Mouse (Mus musculus): ENCODE measurements around the gene Tbl1x. TPM values are rescaled to one million over a fixed set of nuclear protein-coding genes. Genes with fewer than 3 reads are reported as not detected.

Gene Tbl1x
- polyA plus RNA-seq (2021; fragmentation: Nextera tagmentation), result 9.9 and 10.6 TPM in 2 replicates
- long read RNA-seq, experiment 1, full-length matches to known transcripts, result 24 of 49 reads
- long read RNA-seq, experiment 1, partial matches to known transcripts, result 6 of 49 reads
- long read RNA-seq, experiment 1, other reads (novel, unspliced or antisense), result 19 of 49 reads
- long read RNA-seq, experiment 2, full-length matches to known transcripts, result 104 of 142 reads
- long read RNA-seq, experiment 2, partial matches to known transcripts, result 7 of 142 reads
- long read RNA-seq, experiment 2, other reads (novel, unspliced or antisense), result 31 of 142 reads

GRCm38 (mm10) chrX:77510371-77511300, at the start of gene Tbl1x:
Gene Tbl1x, plus strand, starts transcription at chrX:77511013.

